Mouse (Mus musculus): ENCODE results near the gene Gps1. TPM values are rescaled to one million over a fixed set of nuclear protein-coding genes. Genes with fewer than 3 reads are reported as not detected.
"Not testable (repeated sequence)": the region's sequence is repeated elsewhere in the genome, so short reads cannot be mapped to it uniquely, and the experiment has no call there.

Gps1 gene
- polyA plus RNA-seq, 2 experiments, result 236 to 249 TPM

GRCm38 (mm10) chr11:120749430-120749829, 34.6 kb upstream of the Gps1 start:
- Histone ChIP-seq H3K4me1 (ENCODE audit: control insufficient read depth, insufficient read depth, low read length) (no peaks in the 10 kb centered on the region), H3K9me3 (ENCODE audit: control insufficient read depth, low read length) (no peaks in the 10 kb centered on the region), H3K36me3 (ENCODE audit: control insufficient read depth, insufficient read depth, low read length) (no peaks in the 10 kb centered on the region), H3K27me3 (ENCODE audit: control insufficient read depth, insufficient read depth, low read length) (no peaks in the 10 kb centered on the region), H3K9ac (ENCODE audit: low read depth, low read length, severe bottlenecking) (no peak overlapping the region), H3K4me3 (replicated peaks; ENCODE audit: low read length) (no peak overlapping the region), H3K4me2 (replicated peaks; ENCODE audit: low read depth, low read length, severe bottlenecking) (no peak overlapping the region), H3K27ac (replicated peaks; ENCODE audit: low read depth, low read length) (no peak overlapping the region)
- TF ChIP-seq POLR2A (IDR thresholded peaks at IDR 0.05; ENCODE audit: borderline replicate concordance, extremely low read depth, insufficient read depth, insufficient read length), result no peak
- WGBS, result 60% methylated on average over 8 of the region's 8 CpGs
- ATAC-seq (ENCODE audit: low FRiP score, low read depth) (no peak), DNase-seq (ENCODE audit: low spot score) (no peak)

GRCm38 (mm10) chr11:120751606-120752005, 32.5 kb upstream of the Gps1 start:
- no peak for TF ChIP-seq POLR2A (IDR thresholded peaks at IDR 0.05; ENCODE audit: borderline replicate concordance, extremely low read depth, insufficient read depth, insufficient read length)
- no peaks in the 10 kb centered on the region for H3K9me3 ChIP-seq (ENCODE audit: control insufficient read depth, low read length)
- H3K4me1 ChIP-seq (ENCODE audit: control insufficient read depth, insufficient read depth, low read length), result no peaks in the 10 kb centered on the region
- no peak overlapping the region for H3K4me2 ChIP-seq (replicated peaks; ENCODE audit: low read depth, low read length, severe bottlenecking)
- DNase-seq (ENCODE audit: low spot score) (no peak), ATAC-seq (ENCODE audit: low FRiP score, low read depth) (no peak)
- H3K36me3 ChIP-seq (ENCODE audit: control insufficient read depth, insufficient read depth, low read length), result no peaks in the 10 kb centered on the region
- H3K9ac ChIP-seq (ENCODE audit: low read depth, low read length, severe bottlenecking), result 0 out of 2 replicates have a peak overlapping the region, but pooled peaks have one; percentile 4
- no peak overlapping the region for H3K27ac ChIP-seq (replicated peaks; ENCODE audit: low read depth, low read length)
- H3K27me3 ChIP-seq (ENCODE audit: control insufficient read depth, insufficient read depth, low read length), result no peaks in the 10 kb centered on the region
- no peak overlapping the region for H3K4me3 ChIP-seq (replicated peaks; ENCODE audit: low read length)
- WGBS, result 74% methylated on average over 4 of the region's 4 CpGs

- no peak overlapping the region for H3K4me2 ChIP-seq (replicated peaks; ENCODE audit: low read depth, low read length, severe bottlenecking)
- DNase-seq (ENCODE audit: low spot score), result no peak
- no peak for TF ChIP-seq POLR2A (IDR thresholded peaks at IDR 0.05; ENCODE audit: borderline replicate concordance, extremely low read depth, insufficient read depth, insufficient read length)
- no peaks in the 10 kb centered on the region for H3K4me1 ChIP-seq (ENCODE audit: control insufficient read depth, insufficient read depth, low read length)
- H3K27ac ChIP-seq (replicated peaks; ENCODE audit: low read depth, low read length), result no peak overlapping the region
- H3K4me3 ChIP-seq (replicated peaks; ENCODE audit: low read length), result no peak overlapping the region
- ATAC-seq (ENCODE audit: low FRiP score, low read depth), result no peak
- H3K27me3 ChIP-seq (ENCODE audit: control insufficient read depth, insufficient read depth, low read length), result no peaks in the 10 kb centered on the region
- WGBS, result 82% methylated on average over 9 of the region's 9 CpGs
- peaks cover 8% of the 10 kb centered on the region for H3K9me3 ChIP-seq (ENCODE audit: control insufficient read depth, low read length)
- no peaks in the 10 kb centered on the region for H3K36me3 ChIP-seq (ENCODE audit: control insufficient read depth, insufficient read depth, low read length)
- no peak overlapping the region for H3K9ac ChIP-seq (ENCODE audit: low read depth, low read length, severe bottlenecking)
Measured at GRCm38 (mm10) chr11:120760236-120760635, 23.8 kb upstream of the Gps1 start.

- 64% methylated on average over 14 of the region's 14 CpGs for WGBS
- no peaks in the 10 kb centered on the region for H3K27me3 ChIP-seq (ENCODE audit: control insufficient read depth, insufficient read depth, low read length)
- no peak overlapping the region for H3K9ac ChIP-seq (ENCODE audit: low read depth, low read length, severe bottlenecking)
- H3K36me3 ChIP-seq (ENCODE audit: control insufficient read depth, insufficient read depth, low read length), result no peaks in the 10 kb centered on the region
- ATAC-seq (ENCODE audit: low FRiP score, low read depth) (no peak), DNase-seq (ENCODE audit: low spot score) (no peak)
- TF ChIP-seq POLR2A (IDR thresholded peaks at IDR 0.05; ENCODE audit: borderline replicate concordance, extremely low read depth, insufficient read depth, insufficient read length), result no peak
- H3K9me3 ChIP-seq (ENCODE audit: control insufficient read depth, low read length), result peaks cover 8% of the 10 kb centered on the region
- no peak overlapping the region for H3K4me2 ChIP-seq (replicated peaks; ENCODE audit: low read depth, low read length, severe bottlenecking)
- no peak overlapping the region for H3K27ac ChIP-seq (replicated peaks; ENCODE audit: low read depth, low read length)
- no peaks in the 10 kb centered on the region for H3K4me1 ChIP-seq (ENCODE audit: control insufficient read depth, insufficient read depth, low read length)
- no peak overlapping the region for H3K4me3 ChIP-seq (replicated peaks; ENCODE audit: low read length)
Measured at GRCm38 (mm10) chr11:120761811-120762671, 22.0 kb upstream of the Gps1 start.

GRCm38 (mm10) chr11:120762672-120763041, 21.4 kb upstream of the Gps1 start, which contains the start of gene Hmga1b:
Gene Hmga1b, plus strand, starts transcription at chr11:120762794.
- not testable (repeated sequence) for ATAC-seq (ENCODE audit: low FRiP score, low read depth); H3K27me3 ChIP-seq (ENCODE audit: control insufficient read depth, insufficient read depth, low read length); H3K4me3 ChIP-seq (replicated peaks; ENCODE audit: low read length); DNase-seq (ENCODE audit: low spot score); H3K27ac ChIP-seq (replicated peaks; ENCODE audit: low read depth, low read length); H3K4me1 ChIP-seq (ENCODE audit: control insufficient read depth, insufficient read depth, low read length); H3K4me2 ChIP-seq (replicated peaks; ENCODE audit: low read depth, low read length, severe bottlenecking); H3K9ac ChIP-seq (ENCODE audit: low read depth, low read length, severe bottlenecking); H3K36me3 ChIP-seq (ENCODE audit: control insufficient read depth, insufficient read depth, low read length); H3K9me3 ChIP-seq (ENCODE audit: control insufficient read depth, low read length)
- 13% methylated on average over 14 of the region's 14 CpGs for WGBS

GRCm38 (mm10) chr11:120763121-120763999, 20.7 kb upstream of the Gps1 start:
- not testable (repeated sequence) for H3K36me3 ChIP-seq (ENCODE audit: control insufficient read depth, insufficient read depth, low read length); H3K9ac ChIP-seq (ENCODE audit: low read depth, low read length, severe bottlenecking); H3K4me3 ChIP-seq (replicated peaks; ENCODE audit: low read length); H3K9me3 ChIP-seq (ENCODE audit: control insufficient read depth, low read length); H3K27ac ChIP-seq (replicated peaks; ENCODE audit: low read depth, low read length); H3K27me3 ChIP-seq (ENCODE audit: control insufficient read depth, insufficient read depth, low read length); H3K4me2 ChIP-seq (replicated peaks; ENCODE audit: low read depth, low read length, severe bottlenecking); DNase-seq (ENCODE audit: low spot score); H3K4me1 ChIP-seq (ENCODE audit: control insufficient read depth, insufficient read depth, low read length)
- 0 out of 2 replicates have a peak, but pooled peaks have one; percentile 47 for ATAC-seq (ENCODE audit: low FRiP score, low read depth)
- WGBS, result 0% methylated on average over 2 of the region's 23 CpGs

GRCm38 (mm10) chr11:120767023-120767422, 17.0 kb upstream of the Gps1 start:
- H3K9ac ChIP-seq (ENCODE audit: low read depth, low read length, severe bottlenecking); H3K4me2 ChIP-seq (replicated peaks; ENCODE audit: low read depth, low read length, severe bottlenecking); H3K27ac ChIP-seq (replicated peaks; ENCODE audit: low read depth, low read length); H3K9me3 ChIP-seq (ENCODE audit: control insufficient read depth, low read length); H3K4me3 ChIP-seq (replicated peaks; ENCODE audit: low read length); H3K36me3 ChIP-seq (ENCODE audit: control insufficient read depth, insufficient read depth, low read length); H3K27me3 ChIP-seq (ENCODE audit: control insufficient read depth, insufficient read depth, low read length); H3K4me1 ChIP-seq (ENCODE audit: control insufficient read depth, insufficient read depth, low read length); ATAC-seq (ENCODE audit: low FRiP score, low read depth); DNase-seq (ENCODE audit: low spot score): not testable (repeated sequence)
- 70% methylated on average over 3 of the region's 7 CpGs for WGBS

Data from limb, embryonic 14.5 days (tissue).